Mouse (Mus musculus) stomach, embryonic 15.5 days (tissue): ENCODE results near the gene Hist2h2ac. TPM values are rescaled to one million over a fixed set of nuclear protein-coding genes. Genes with fewer than 3 reads are reported as not detected.
"Not testable (repeated sequence)": the region's sequence is repeated elsewhere in the genome, so short reads cannot be mapped to it uniquely, and the experiment has no call there.

Experiments used
- ATAC-seq: fragments of 200-750 bp; cut with Nextera tagmentation; 2 replicates; pipeline ENCODE4 v1.8.0; 2017; ENCODE audit warnings: low read depth, moderate number of reproducible peaks, moderate TSS enrichment; ENCODE audit not compliant: insufficient read depth, low FRiP score
- H3K27ac ChIP-seq: fragments of 300-500 bp; sonication (generic); 2 replicates; pipeline ENCODE4 v1.5.1; 2015; ENCODE audit warnings: mild to moderate bottlenecking, inconsistent platforms
- H3K27me3 ChIP-seq: fragments of 300-500 bp; sonication (generic); replicated peaks from 2 replicates; pipeline ENCODE4 v1.6.1; 2015; ENCODE audit warnings: inconsistent platforms
- H3K36me3 ChIP-seq: fragments of 300-500 bp; sonication (generic); 2 replicates; pipeline ENCODE4 v1.6.1; 2015; ENCODE audit warnings: inconsistent platforms
- H3K4me1 ChIP-seq: fragments of 300-500 bp; sonication (generic); 2 replicates; pipeline ENCODE4 v1.6.1; 2015; ENCODE audit warnings: inconsistent platforms
- H3K4me2 ChIP-seq: fragments of 300-500 bp; sonication (generic); 2 replicates; pipeline ENCODE4 v1.6.1; 2015; ENCODE audit warnings: mild to moderate bottlenecking, inconsistent platforms
- H3K4me3 ChIP-seq: fragments of 300-500 bp; sonication (generic); replicated peaks from 2 replicates; pipeline ENCODE4 v1.5.1; 2015; ENCODE audit warnings: inconsistent platforms
- H3K9ac ChIP-seq: fragments of 300-500 bp; sonication (generic); 2 replicates; pipeline ENCODE4 v1.6.1; 2015; ENCODE audit warnings: inconsistent platforms
- H3K9me3 ChIP-seq: fragments of 300-500 bp; sonication (generic); 2 replicates; pipeline ENCODE4 v1.6.1; 2016; ENCODE audit warnings: inconsistent platforms
- WGBS: fragments of 180-500 bp; shearing (Covaris S2); methylation state at CpG from one replicate; pipeline ENCODE4 v1.1.7; 2015; 5-methylcytosine and 5-hydroxymethylcytosine counted together
- polyA plus RNA-seq: library from polyadenylated mRNA; unstranded; fragments of >200 nt; fragmentation: Nextera tagmentation; extraction: Ambion mirVana; gene quantifications from 2 replicates; pipeline ENCODE4 v1.2.1, GENCODE M21; 2015

Hist2h2ac gene
- 11.4 and 14.5 TPM in 2 replicates for polyA plus RNA-seq

GRCm38 (mm10) chr3:96220765-96221639, at the start of gene Hist2h2ac, which contains the start of gene Hist2h2be:
Hist2h2ac (minus strand) TSS chr3:96220880.
Hist2h2be (plus strand) TSS chr3:96221119.
- H3K4me3 ChIP-seq = peak within 1 kb of the TSS; percentile 64

GRCm38 (mm10) chr3:96269511-96270474, 49.1 kb upstream of the Hist2h2ac start, which contains the start of gene Hist2h2bb:
Hist2h2bb (plus strand) TSS chr3:96269752.
- no peaks in the 10 kb centered on the region for H3K36me3 ChIP-seq
- H3K4me3 ChIP-seq = peak within 1 kb of the TSS; percentile 54
- peak; percentile 94 for ATAC-seq
- no peaks in the 10 kb centered on the region for H3K27me3 ChIP-seq
- peak within 1 kb of the TSS; percentile 65 for H3K4me2 ChIP-seq
- peaks cover 3% of the 10 kb centered on the region; the same call in 1 of the 2 replicates for H3K4me1 ChIP-seq
- peak within 1 kb of the TSS; percentile 98 for H3K27ac ChIP-seq
- peak within 1 kb of the TSS; percentile 42 for H3K9ac ChIP-seq
- H3K9me3 ChIP-seq = no peaks in the 10 kb centered on the region
- WGBS = under 1% methylated on average over 45 of the region's 45 CpGs

More at GRCm38 (mm10) chr3:96220765-96221639, at the start of gene Hist2h2ac, which contains the start of gene Hist2h2be:
- peak within 1 kb of the TSS; percentile 98 for H3K27ac ChIP-seq
- peak; percentile 94 for ATAC-seq
- peak within 1 kb of the TSS; percentile 74 for H3K4me2 ChIP-seq
- H3K36me3 ChIP-seq = no peaks in the 10 kb centered on the region
- H3K9me3 ChIP-seq = no peaks in the 10 kb centered on the region
- H3K4me1 ChIP-seq = peaks cover 6% of the 10 kb centered on the region; the same call in 1 of the 2 replicates
- WGBS = under 1% methylated on average over 43 of the region's 43 CpGs
- H3K27me3 ChIP-seq = no peaks in the 10 kb centered on the region
- H3K9ac ChIP-seq = peak within 1 kb of the TSS; percentile 85

GRCm38 (mm10) chr3:96268776-96269378, 48.2 kb upstream of the Hist2h2ac start:
- H3K9me3 ChIP-seq, H3K27me3 ChIP-seq: not testable (repeated sequence)
- WGBS = 0% methylated on average over 15 of the region's 44 CpGs

GRCm38 (mm10) chr3:96268051-96268775, 47.5 kb upstream of the Hist2h2ac start, which contains the start of gene Hist2h3b:
Hist2h3b (plus strand) TSS chr3:96268654.
- Histone ChIP-seq H3K9ac (peak within 1 kb of the TSS; percentile 0; the same call in 1 of the 2 replicates), H3K9me3 (no peaks in the 10 kb centered on the region), H3K27me3 (no peaks in the 10 kb centered on the region), H3K27ac (peak within 1 kb of the TSS; percentile 98), H3K4me3 (peak within 1 kb of the TSS; percentile 45), H3K4me1 (peaks cover 7% of the 10 kb centered on the region), H3K36me3 (no peaks in the 10 kb centered on the region), H3K4me2 (peak within 1 kb of the TSS; percentile 65)
- WGBS = 13% methylated on average over 30 of the region's 30 CpGs
- peak; percentile 62 for ATAC-seq

More at GRCm38 (mm10) chr3:96268776-96269378, 48.2 kb upstream of the Hist2h2ac start:
- H3K36me3 ChIP-seq, H3K4me1 ChIP-seq, H3K9ac ChIP-seq: not testable (repeated sequence)
- peak overlapping the region; percentile 45 for H3K4me3 ChIP-seq
- H3K4me2 ChIP-seq = peak overlapping the region; percentile 65
- peak overlapping the region; percentile 98 for H3K27ac ChIP-seq
- peak; percentile 13 for ATAC-seq

- ATAC-seq = no peak
- 67% methylated on average over 4 of the region's 4 CpGs for WGBS
- no peaks in the 10 kb centered on the region for H3K36me3 ChIP-seq
- H3K4me1 ChIP-seq = peaks cover 7% of the 10 kb centered on the region
- H3K9me3 ChIP-seq = no peaks in the 10 kb centered on the region
- peak overlapping the region; percentile 97 for H3K27ac ChIP-seq
- peak overlapping the region; percentile 60 for H3K4me2 ChIP-seq
- H3K27me3 ChIP-seq = no peaks in the 10 kb centered on the region
- no peak overlapping the region for H3K9ac ChIP-seq
- no peak overlapping the region for H3K4me3 ChIP-seq
These were observed 46.9 kb upstream of the Hist2h2ac start for GRCm38 (mm10) chr3:96267541-96267940.

GRCm38 (mm10) chr3:96266132-96266710, 45.5 kb upstream of the Hist2h2ac start:
- no peak for ATAC-seq
- no peak overlapping the region for H3K9ac ChIP-seq
- WGBS = 80% methylated on average over 8 of the region's 8 CpGs

GRCm38 (mm10) chr3:96264404-96264949, 43.8 kb upstream of the Hist2h2ac start:
- H3K9me3 ChIP-seq = no peaks in the 10 kb centered on the region
- no peak for ATAC-seq
- no peaks in the 10 kb centered on the region for H3K36me3 ChIP-seq
- H3K27me3 ChIP-seq = no peaks in the 10 kb centered on the region
- H3K4me3 ChIP-seq = peak overlapping the region; percentile 64; the same call in 1 of the 2 replicates
- 74% methylated on average over 7 of the region's 7 CpGs for WGBS
- H3K4me1 ChIP-seq = peaks cover 13% of the 10 kb centered on the region
- H3K4me2 ChIP-seq = peak overlapping the region; percentile 59
- H3K27ac ChIP-seq = peak overlapping the region; percentile 99
- no peak overlapping the region for H3K9ac ChIP-seq

More at GRCm38 (mm10) chr3:96266132-96266710, 45.5 kb upstream of the Hist2h2ac start:
- H3K27me3 ChIP-seq = no peaks in the 10 kb centered on the region
- no peak overlapping the region for H3K27ac ChIP-seq
- H3K36me3 ChIP-seq = no peaks in the 10 kb centered on the region
- H3K4me3 ChIP-seq = no peak overlapping the region
- H3K9me3 ChIP-seq = no peaks in the 10 kb centered on the region
- H3K4me2 ChIP-seq = no peak overlapping the region
- H3K4me1 ChIP-seq = peaks cover 13% of the 10 kb centered on the region

- H3K9me3 ChIP-seq = no peaks in the 10 kb centered on the region
- H3K9ac ChIP-seq = peak overlapping the region; percentile 41
- peaks cover 13% of the 10 kb centered on the region for H3K4me1 ChIP-seq
- H3K4me2 ChIP-seq = peak overlapping the region; percentile 59
- peak overlapping the region; percentile 99 for H3K27ac ChIP-seq
- ATAC-seq = no peak
- WGBS = 6% methylated on average over 27 of the region's 27 CpGs
- H3K27me3 ChIP-seq = no peaks in the 10 kb centered on the region
- H3K36me3 ChIP-seq = no peaks in the 10 kb centered on the region
- H3K4me3 ChIP-seq = peak overlapping the region; percentile 64
These were observed 43.1 kb upstream of the Hist2h2ac start for GRCm38 (mm10) chr3:96263558-96264403.

- 1% methylated on average over 40 of the region's 40 CpGs for WGBS
- peak; percentile 90 for ATAC-seq
These were observed 42.4 kb upstream of the Hist2h2ac start, which contains the start of gene Hist2h4 for GRCm38 (mm10) chr3:96262979-96263550. Hist2h4 (minus strand) TSS chr3:96263311.

More at GRCm38 (mm10) chr3:96262979-96263550, 42.4 kb upstream of the Hist2h2ac start, which contains the start of gene Hist2h4:
- peak within 1 kb of the TSS; percentile 66 for H3K9ac ChIP-seq
- no peaks in the 10 kb centered on the region for H3K36me3 ChIP-seq
- H3K27ac ChIP-seq = peak within 1 kb of the TSS; percentile 99
- H3K4me2 ChIP-seq = peak within 1 kb of the TSS; percentile 73
- H3K4me3 ChIP-seq = peak within 1 kb of the TSS; percentile 64
- H3K4me1 ChIP-seq = peaks cover 13% of the 10 kb centered on the region
- H3K27me3 ChIP-seq = no peaks in the 10 kb centered on the region
- no peaks in the 10 kb centered on the region for H3K9me3 ChIP-seq
